In the genomic region with DNA sequence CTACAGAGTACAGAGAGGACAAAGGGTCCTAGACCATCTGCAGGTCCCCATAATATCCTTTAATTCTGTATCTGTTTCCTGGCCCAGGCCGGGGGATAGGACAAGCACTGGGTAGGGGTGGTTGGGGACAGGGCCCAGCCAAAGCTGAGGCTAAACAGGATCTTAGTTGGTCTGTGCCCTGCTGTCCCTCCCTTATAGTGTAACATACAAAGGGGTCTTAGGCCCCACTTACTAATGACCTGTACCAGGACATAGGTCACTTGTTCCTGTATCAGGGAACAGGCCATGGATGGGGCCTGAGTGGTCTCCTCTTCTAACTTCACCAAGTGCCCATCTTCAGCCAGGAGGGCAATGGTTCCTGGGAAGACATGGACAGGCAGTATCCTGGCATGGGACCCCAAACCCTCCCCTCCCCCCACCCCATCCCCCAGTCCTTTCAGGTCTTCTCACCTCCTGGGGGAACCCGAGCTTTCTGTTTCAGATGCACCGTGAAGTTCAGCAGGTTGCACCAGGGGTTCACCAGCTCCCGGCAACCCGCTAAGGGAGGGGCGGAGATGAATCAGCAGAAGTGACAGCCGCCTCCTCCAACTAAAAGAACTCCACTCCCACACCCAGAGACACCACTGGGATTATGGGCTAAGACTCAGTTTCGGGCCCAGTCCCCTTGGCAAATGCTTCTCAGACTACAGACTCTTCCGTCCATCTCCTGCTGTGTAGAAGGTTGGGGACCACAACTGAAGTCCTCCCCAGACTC, we compare ENCODE assay signal across 14 mouse cellular contexts. TPM values are rescaled to one million over a fixed set of nuclear protein-coding genes. Genes with fewer than 3 reads are reported as not detected.
DNase-seq lines count a peak whose midpoint lies in the region; ATAC-seq and TF ChIP-seq lines count a peak whose summit lies in the region.
"Had no signal": no experiment of that assay in that cellular context is flagged by ENCODE, and none has a peak within 500 bp of the region (broad histone marks: within the 10 kb centered on the region; RNA-seq: fewer than 3 reads in every experiment).

No protein-coding gene starts in this region.

- no peaks in the 10 kb centered on the region for H3K36me3 ChIP-seq in midbrain, embryonic 10.5 days
- no peaks in the 10 kb centered on the region for H3K36me3 ChIP-seq in midbrain, postnatal 0 days (ENCODE audit: insufficient read depth, low read length)
- H3K36me3 ChIP-seq: neural tube, embryonic 12.5 days had no signal

- no peak for ATAC-seq in midbrain, postnatal 0 days (ENCODE audit: low FRiP score)

- 52% methylated on average over 9 of the region's 9 CpGs for WGBS in midbrain, embryonic 10.5 days
- WGBS in midbrain, postnatal 0 days, result 47% methylated on average over 9 of the region's 9 CpGs

- DNase-seq in adrenal gland, postnatal 25 days, result peak; percentile 48
- DNase-seq in adrenal gland, postnatal 4 days (ENCODE audit: low spot score in 2 of 2), result no peak
- no peak for DNase-seq in midbrain, embryonic 10.5 days (ENCODE audit: low spot score)
- DNase-seq in midbrain, postnatal 0 days (ENCODE audit: low spot score), result no peak
- DNase-seq in induced T-regulatory cell, adult 2 months (ENCODE audit: low read depth), result peak; percentile 55
- peak; percentile 54 to 75 for DNase-seq in spleen, postnatal 36 days (ENCODE audit: low spot score in 2 of 2)
- DNase-seq in urinary bladder, adult 18-20 months (ENCODE audit: low spot score in 2 of 2), result no peak
- no peak for DNase-seq in retina, embryonic 14.5 days (ENCODE audit: low spot score)
- DNase-seq: B cell, adult 2 months; kidney, adult 9 months had no signal

- no peak overlapping the region for H3K4me3 ChIP-seq in midbrain, embryonic 10.5 days
- no peak overlapping the region for H3K4me3 ChIP-seq in midbrain, postnatal 0 days (ENCODE audit: low read depth, low read length)
- H3K4me3 ChIP-seq: neural tube, embryonic 12.5 days had no signal

- no peak overlapping the region for H3K9ac ChIP-seq in midbrain, postnatal 0 days (replicated peaks; ENCODE audit: low read length, poor library complexity, severe bottlenecking)
- H3K9ac ChIP-seq: neural tube, embryonic 12.5 days had no signal

- no peak for TF ChIP-seq CTCF in midbrain, postnatal 0 days (IDR thresholded peaks at IDR 0.05)

- H3K27me3 ChIP-seq in midbrain, embryonic 10.5 days (ENCODE audit: low read depth, poor library complexity, severe bottlenecking), result peaks cover 59% of the 10 kb centered on the region
- no peaks in the 10 kb centered on the region for H3K27me3 ChIP-seq in midbrain, postnatal 0 days (ENCODE audit: insufficient read depth, low read length)

- H3K27ac ChIP-seq in midbrain, embryonic 10.5 days (replicated peaks), result 0 out of 2 replicates have a peak overlapping the region, but pooled peaks have one; percentile 2
- no peak overlapping the region for H3K27ac ChIP-seq in midbrain, postnatal 0 days (ENCODE audit: low read depth, low read length)
- H3K27ac ChIP-seq: neural tube, embryonic 12.5 days had no signal

- no peaks in the 10 kb centered on the region for H3K9me3 ChIP-seq in midbrain, embryonic 10.5 days (replicated peaks)
- no peaks in the 10 kb centered on the region for H3K9me3 ChIP-seq in midbrain, postnatal 0 days (ENCODE audit: low read length)
- H3K9me3 ChIP-seq: neural tube, embryonic 12.5 days had no signal

- no peak overlapping the region for H3K4me2 ChIP-seq in midbrain, postnatal 0 days (ENCODE audit: low read depth, low read length, poor library complexity, severe bottlenecking)
- H3K4me2 ChIP-seq: neural tube, embryonic 12.5 days had no signal

- H3K4me1 ChIP-seq in midbrain, embryonic 10.5 days, result peaks cover 54% of the 10 kb centered on the region
- no peaks in the 10 kb centered on the region for H3K4me1 ChIP-seq in midbrain, postnatal 0 days (ENCODE audit: insufficient read depth, low read length)

RNA-seq across cellular contexts. Expression of a gene that starts 0.8 kb away (rescaled TPM):
- total RNA-seq in adrenal gland, postnatal 25 days (2021), result 1.3 and 2.2 TPM in 2 replicates
- total RNA-seq in adrenal gland, postnatal 4 days (2021), result 1 to 10 TPM in 1 of 2 experiments, under 1 TPM in 1; 0.90 to 1.8 TPM
- polyA plus RNA-seq in midbrain, embryonic 10.5 days (2016; fragmentation: Nextera tagmentation; extraction: Ambion mirVana), result 0.52 and 0.58 TPM in 2 replicates
- 0.88 and 1.7 TPM in 2 replicates for total RNA-seq in midbrain, postnatal 0 days (2014; rRNA removed)
- 1.6 TPM in 2 replicates for polyA plus RNA-seq in midbrain, postnatal 0 days (2015; fragmentation: Nextera tagmentation; extraction: Ambion mirVana)

RNA-seq across cellular contexts. Expression of a gene that starts 3.2 kb away (rescaled TPM):
- total RNA-seq in adrenal gland, postnatal 25 days (2021), result not detected in 2 replicates
- under 1 TPM; 0.53 to 0.71 TPM for total RNA-seq in adrenal gland, postnatal 4 days (2021)
- 0.24 and 0.39 TPM in 2 replicates for polyA plus RNA-seq in midbrain, embryonic 10.5 days (2016; fragmentation: Nextera tagmentation; extraction: Ambion mirVana)
- total RNA-seq in midbrain, postnatal 0 days (2014; rRNA removed), result not detected in 2 replicates
- 0.59 and 0.72 TPM in 2 replicates for polyA plus RNA-seq in midbrain, postnatal 0 days (2015; fragmentation: Nextera tagmentation; extraction: Ambion mirVana)
- total RNA-seq: left cerebral cortex, postnatal 10 days had no signal

RNA-seq across cellular contexts. Expression of a gene that starts 3.4 kb away (rescaled TPM):
- total RNA-seq in adrenal gland, postnatal 25 days (2021), result 7.9 and 9.5 TPM in 2 replicates
- total RNA-seq in adrenal gland, postnatal 4 days (2021), result 10 to 100 TPM; 14.7 to 19.0 TPM
- polyA plus RNA-seq in midbrain, embryonic 10.5 days (2016; fragmentation: Nextera tagmentation; extraction: Ambion mirVana), result 23.7 and 38.2 TPM in 2 replicates
- 6.8 and 11.5 TPM in 2 replicates for total RNA-seq in midbrain, postnatal 0 days (2014; rRNA removed)
- polyA plus RNA-seq in midbrain, postnatal 0 days (2015; fragmentation: Nextera tagmentation; extraction: Ambion mirVana), result 6.6 and 8.1 TPM in 2 replicates

RNA-seq across cellular contexts. Expression of a gene that starts 6.7 kb away (rescaled TPM):
- total RNA-seq in adrenal gland, postnatal 25 days (2021), result 787 and 1,051 TPM in 2 replicates
- total RNA-seq in adrenal gland, postnatal 4 days (2021), result 100 to 1,000 TPM; 310 to 396 TPM
- polyA plus RNA-seq in midbrain, embryonic 10.5 days (2016; fragmentation: Nextera tagmentation; extraction: Ambion mirVana), result 6.9 and 7.5 TPM in 2 replicates
- total RNA-seq in midbrain, postnatal 0 days (2014; rRNA removed), result 216 and 266 TPM in 2 replicates
- 221 and 260 TPM in 2 replicates for polyA plus RNA-seq in midbrain, postnatal 0 days (2015; fragmentation: Nextera tagmentation; extraction: Ambion mirVana)

RNA-seq across cellular contexts. Expression of a gene that starts 14.7 kb away (rescaled TPM):
- not detected in 2 replicates for total RNA-seq in adrenal gland, postnatal 25 days (2021)
- under 1 TPM; 0.14 TPM for total RNA-seq in adrenal gland, postnatal 4 days (2021)
- polyA plus RNA-seq in midbrain, embryonic 10.5 days (2016; fragmentation: Nextera tagmentation; extraction: Ambion mirVana), result 0.09 and 0.10 TPM in 2 replicates
- not detected in 2 replicates for total RNA-seq in midbrain, postnatal 0 days (2014; rRNA removed)
- not detected in 2 replicates for polyA plus RNA-seq in midbrain, postnatal 0 days (2015; fragmentation: Nextera tagmentation; extraction: Ambion mirVana)
- polyA plus RNA-seq: forebrain, embryonic 11.5 days; heart, postnatal 0 days; neural tube, embryonic 12.5 days had no signal

Comparison
In these comparisons a context has a peak if more than half of its experiments do, and no peak if none do; other contexts are left out.
1. DNase-seq: peak in adrenal gland, postnatal 25 days (single experiment), induced T-regulatory cell, adult 2 months (single experiment) and spleen, postnatal 36 days (2 of 2); none in adrenal gland, postnatal 4 days (0 of 2), midbrain, embryonic 10.5 days (single experiment), midbrain, postnatal 0 days (single experiment), urinary bladder, adult 18-20 months (0 of 2) and retina, embryonic 14.5 days (single experiment).